Mouse (Mus musculus) v-Abl transformed pro-B cells (cell line): ENCODE measurements at regions not wholly inside any gene's neighbourhood (a gene's known extent, or its start where the extent isn't known, plus 50 kb on each side); places are given as distances from the start of the nearest gene placed in this dataset.

ENCODE experiments used
- in situ Hi-C, 2 experiments: fragments of 400-800 bp; cut with MboI; formaldehyde crosslinking; loops; one replicate each; pipeline ENCODE4 v1.15.1; 2025; ENCODE audit not compliant: unreplicated experiment in 2 of 2

DNA sequence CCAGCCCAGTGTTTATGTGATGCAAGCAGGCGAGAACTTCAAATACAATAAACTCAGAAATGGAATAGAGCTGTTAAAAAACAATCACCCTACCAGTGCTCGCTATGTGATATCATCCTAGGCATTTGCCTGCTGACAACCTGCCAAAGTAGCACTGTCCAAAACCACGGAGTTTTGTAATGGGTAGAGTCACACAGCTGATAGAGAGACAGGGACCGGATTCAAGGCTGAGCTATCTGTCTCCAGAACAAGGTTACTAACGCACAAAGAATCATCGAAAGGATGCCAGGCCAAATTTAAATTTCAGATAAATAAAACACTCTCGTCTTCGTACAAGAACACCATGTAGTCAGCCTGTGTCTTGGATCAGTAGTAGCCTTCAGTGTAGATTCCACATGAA, 121.7 kb upstream of the Dynlrb2 start:
- in situ Hi-C loops = no loop called here

DNA sequence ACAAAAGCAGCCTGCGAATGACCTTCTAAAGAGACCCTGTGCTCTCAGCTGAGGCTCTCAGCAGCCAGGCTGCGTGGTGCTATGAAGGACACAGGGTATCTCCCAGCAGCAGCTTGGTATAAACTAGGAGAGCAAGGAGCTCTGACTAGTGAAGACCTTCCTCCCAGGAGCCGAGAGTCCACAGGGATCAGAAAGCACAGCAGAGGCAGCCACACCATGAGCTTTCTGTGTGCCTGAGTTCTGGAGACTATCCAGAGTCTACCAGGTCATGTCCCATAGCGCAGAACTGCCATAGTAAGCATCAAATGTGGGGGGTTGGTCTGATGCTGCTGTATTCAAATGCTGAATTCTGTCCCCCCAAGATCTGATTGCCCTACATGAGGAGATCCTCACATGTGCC, 124.2 kb upstream of the Dynlrb2 start:
- in situ Hi-C loops = no loop called here

DNA sequence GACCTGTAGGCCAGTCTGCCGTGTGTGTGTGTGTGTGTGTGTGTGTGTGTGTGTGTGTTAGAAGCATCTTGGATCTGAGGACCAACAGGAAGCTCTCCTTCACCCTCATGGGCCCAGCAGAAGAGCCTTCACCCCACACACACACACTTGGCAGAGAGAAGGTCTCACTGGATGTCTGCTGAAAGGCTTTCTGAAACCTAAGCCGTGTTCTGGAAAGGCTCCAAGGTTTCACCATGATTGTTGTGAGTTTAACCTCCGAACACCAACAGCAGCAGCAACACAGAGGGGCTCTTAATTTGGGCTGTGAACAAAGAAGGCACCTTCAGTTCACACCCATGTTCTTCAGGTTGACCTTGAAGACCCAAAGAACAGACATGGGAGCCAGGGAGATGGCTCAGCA, 124.9 kb upstream of the Dynlrb2 start:
- in situ Hi-C loops = no loop called here

DNA sequence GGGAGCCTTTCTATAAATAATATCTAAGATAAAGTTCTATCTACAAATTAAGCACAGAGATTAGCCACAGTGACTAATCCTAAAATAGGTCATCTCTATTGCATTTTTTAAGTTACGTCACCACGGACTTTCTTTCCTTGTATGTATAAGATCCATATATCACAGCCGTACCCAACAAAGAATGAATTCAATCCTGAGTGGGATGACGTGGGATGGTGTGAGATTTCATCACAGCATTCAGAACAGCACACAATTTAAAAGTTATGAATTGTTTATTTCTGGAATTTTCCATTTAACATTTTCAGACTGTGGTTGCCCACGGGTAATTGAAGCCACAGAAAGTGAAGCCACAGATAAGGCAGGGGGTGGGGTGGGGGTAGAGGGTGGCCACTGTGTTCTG, 129.0 kb upstream of the Dynlrb2 start:
- in situ Hi-C loops = no loop called here

DNA sequence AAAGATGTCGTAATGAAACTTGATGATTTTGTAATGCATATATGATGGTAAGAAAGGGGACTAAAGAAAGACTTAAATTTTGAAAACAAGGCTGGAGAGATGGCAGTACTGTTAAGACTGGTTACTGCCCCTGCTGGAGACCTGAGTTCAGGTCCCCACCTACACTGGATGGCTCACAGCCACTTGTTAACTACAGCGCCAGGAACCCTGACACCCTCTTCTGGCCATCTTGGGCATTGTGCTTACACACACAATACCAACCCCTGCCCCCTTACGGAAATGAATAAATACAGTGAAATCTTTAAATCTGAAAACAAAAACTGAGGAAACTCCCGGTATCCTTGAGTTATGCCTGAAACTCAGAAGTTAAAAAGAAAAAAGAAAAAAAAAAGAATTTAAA, 131.7 kb upstream of the Dynlrb2 start:
- in situ Hi-C loops = no loop called here

DNA sequence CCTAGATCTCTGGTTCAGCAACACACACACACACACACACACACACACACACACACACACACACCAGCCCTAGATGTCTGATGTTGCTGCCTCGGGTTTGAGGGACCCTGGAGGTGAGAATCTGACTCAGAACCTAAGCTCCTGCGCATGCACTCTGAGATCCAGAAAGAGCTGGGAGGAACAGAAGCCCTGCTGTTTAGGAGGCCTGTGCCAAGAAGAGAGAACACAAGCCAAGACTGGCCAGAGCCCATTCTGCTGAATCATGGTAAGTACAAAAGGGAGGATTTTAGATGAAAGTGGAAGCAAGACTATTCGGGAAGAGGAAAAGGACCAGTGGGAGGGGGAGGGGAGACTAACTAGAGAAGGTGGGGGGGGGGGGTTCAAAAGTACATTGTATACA, 132.2 kb upstream of the Dynlrb2 start:
- in situ Hi-C loops = no loop called here

DNA sequence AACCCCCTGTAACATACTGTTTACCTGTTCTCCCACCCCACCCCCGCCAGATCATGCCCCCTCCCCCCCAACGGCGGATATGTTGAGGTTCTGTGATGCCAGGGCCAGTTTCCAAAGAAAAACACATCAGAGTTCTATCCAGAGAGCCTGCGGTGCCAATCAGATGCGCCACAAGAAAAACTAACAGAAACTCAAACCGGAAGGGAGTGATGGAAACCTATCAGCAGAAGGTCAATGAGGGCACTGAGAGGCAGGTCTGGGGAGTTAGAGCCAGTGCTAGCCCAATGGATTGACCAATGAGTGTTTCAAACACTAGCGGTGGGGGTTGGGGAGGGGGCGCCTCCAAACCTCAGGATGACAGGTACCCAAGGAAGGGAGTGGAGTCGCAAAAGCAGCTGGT, 132.7 kb upstream of the Dynlrb2 start:
- in situ Hi-C loops = no loop called here

DNA sequence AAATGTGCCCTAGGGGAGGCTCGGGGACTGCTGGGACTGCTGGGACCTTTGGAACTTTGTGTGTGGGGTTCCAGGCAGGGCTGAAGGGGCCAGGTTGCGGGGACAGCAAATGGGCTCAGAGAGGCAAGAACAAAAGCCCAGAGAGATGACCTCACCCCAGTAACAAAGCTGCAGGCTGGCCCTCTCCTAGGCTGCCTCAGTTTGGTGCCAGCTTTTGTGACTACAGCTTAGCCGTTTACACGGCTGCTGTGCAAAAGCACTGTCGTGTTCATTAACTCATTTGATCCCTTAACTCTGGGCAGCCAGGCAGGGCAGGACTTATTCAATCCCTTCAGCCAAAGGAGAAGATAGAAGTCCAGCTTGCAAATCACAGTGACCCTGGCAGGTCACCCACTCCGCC, 137.3 kb upstream of the Dynlrb2 start:
- in situ Hi-C loops = no loop called here

DNA sequence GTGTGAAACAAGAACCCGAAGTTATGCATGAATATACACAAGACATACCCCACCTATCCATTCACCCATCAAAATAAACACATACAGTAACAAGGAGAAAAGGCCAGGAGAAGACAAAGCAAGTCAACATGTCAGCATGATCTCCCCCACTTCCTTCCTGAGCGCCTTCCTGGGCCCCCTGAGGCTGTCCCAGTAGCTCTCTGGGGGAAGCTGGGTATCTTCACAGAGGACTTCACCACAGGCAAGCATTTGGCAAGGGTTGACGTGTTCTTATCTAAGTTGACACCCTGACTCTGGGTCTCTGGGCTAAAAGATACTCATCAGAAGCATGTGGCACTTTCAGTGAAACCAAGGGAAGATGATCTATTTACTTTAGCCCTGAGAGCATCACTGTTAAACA, 138.1 kb upstream of the Dynlrb2 start:
- in situ Hi-C loops = no loop called here

DNA sequence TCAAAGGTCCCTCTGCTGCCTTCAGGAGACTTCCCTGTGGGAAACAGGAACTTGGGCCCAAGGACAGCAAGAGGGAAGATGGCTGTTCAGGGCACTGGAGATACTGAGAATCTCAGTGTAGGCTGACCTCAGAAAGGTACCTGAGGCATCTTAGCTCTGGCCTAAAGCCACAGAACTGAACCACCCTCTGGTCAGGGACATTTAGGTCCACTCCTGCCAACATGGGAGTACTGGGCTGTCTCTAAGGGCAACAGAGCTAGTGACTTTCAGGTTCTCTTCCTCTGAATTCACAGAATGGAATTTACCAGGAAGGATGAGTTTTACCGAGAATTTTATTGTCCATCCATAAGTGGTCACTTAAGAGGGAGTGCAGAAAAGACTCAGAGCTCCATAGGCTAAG, 140.0 kb upstream of the Dynlrb2 start:
- in situ Hi-C loops = no loop called here

DNA sequence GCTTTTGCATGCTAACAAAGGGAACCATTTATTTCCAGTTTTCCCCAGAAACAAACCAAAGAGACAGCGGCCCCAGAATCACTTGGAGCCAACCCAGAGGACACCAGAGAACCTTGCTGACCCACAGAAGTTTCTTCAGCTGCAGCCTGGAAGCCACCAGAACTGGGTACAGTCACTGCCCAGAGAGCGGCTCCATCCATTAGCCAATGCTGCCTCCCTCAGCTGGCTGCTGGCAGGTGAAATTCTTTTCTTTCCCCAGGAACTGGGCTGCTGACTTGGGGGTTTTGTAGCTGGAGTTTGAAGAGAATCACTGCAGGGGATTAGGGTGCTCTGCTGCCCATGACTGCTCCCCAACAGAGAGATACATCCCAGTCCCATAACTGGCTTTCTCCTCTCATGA, 140.6 kb upstream of the Dynlrb2 start:
- in situ Hi-C loops = no loop called here

DNA sequence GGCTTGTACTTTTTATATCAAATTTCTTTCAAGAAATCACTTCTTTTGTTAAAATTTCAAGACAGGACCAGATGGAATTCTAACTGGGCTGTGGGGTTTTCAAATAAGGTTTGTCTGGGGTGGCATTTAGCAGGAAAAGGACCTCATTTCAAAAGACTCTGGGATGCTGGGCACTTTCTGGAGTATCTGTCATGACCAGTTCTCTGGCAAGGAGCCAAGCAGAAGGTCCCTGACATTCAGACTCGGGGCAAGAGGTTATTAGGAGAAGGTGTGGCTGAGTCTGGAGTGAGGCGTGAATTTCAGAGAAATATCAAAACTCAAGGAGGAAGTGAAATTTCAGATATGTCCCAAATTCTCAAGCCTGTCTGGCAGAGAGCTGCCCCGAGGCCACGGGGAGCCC, 142.4 kb upstream of the Dynlrb2 start:
- in situ Hi-C loops = no loop called here

DNA sequence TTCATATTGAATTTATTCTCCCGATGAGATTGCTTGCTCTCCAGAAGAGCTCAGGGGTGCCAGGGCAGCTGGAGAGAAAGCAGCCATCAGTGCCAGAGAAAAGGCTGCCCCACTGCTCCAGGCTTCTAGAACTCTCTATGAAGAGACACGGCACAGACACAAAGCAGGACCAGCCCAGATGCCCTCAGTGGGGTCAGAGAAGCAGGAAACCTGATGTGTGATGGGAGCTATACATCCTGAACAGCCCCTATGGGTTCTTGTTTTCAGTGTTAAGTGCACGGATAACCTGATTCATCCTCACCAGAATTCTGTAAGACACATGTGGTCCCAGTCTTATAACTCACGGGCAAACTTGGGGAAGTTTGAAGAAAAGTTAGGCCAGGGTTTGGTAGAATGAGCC, 145.0 kb upstream of the Dynlrb2 start:
- in situ Hi-C loops = no loop called here

DNA sequence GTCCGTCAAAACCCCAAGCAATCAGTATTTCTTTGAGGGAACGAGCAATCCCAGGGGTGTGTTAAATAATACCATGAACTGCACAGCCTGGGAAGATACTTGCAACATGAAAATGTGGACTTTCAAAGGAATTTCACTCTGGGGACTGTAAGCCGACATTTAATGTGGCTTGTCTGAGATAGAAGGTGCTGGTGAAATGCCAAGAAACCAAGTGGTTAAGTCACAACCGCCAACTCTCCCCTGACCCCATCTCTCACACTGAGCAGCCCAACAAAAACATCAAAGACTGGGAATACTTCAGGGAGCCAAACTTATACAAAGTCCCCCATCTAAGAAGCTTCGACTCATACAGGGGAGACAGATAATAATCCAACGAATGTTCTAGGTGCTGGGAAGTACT, 150.0 kb upstream of the Dynlrb2 start:
- in situ Hi-C loops = no loop called here

DNA sequence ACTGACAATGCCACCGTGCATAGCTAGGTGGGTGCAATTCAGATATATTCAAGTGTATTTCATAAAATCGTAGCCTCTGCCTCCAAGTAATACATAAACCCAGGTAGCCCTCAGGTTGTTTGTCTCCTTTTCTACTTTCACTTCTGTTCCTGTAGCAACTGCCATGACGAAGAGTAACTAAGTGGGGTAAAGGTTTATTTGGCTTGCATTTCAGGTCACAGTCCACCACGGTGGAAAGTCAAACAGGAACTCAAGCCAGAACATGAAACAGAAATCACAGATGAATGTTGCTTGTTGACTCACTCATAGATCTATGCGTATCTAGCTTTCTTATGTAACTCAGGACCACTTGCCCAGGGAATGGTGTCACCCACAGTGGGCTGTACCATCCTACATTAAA, 150.9 kb upstream of the Dynlrb2 start:
- in situ Hi-C loops = no loop called here

DNA sequence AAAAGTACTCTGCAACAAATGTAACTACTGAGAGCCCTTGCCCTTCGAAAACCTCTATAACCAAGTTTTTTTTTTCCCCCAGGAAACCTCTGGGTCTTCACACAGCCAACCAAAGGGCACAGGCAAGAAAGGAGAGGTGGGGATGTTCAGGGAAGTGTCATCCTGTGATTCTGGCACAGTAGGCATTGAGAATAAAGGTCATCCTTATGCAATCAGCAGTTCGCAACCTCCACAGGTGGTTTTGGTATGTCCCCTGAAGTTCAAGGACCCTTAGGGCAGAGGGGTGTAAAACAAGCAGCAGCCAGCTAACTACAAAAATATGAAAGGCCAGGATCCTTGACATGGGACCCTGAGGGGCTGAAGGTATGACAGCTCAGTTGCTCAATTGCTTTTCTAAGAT, 152.1 kb upstream of the Dynlrb2 start:
- in situ Hi-C loops = no loop called here

DNA sequence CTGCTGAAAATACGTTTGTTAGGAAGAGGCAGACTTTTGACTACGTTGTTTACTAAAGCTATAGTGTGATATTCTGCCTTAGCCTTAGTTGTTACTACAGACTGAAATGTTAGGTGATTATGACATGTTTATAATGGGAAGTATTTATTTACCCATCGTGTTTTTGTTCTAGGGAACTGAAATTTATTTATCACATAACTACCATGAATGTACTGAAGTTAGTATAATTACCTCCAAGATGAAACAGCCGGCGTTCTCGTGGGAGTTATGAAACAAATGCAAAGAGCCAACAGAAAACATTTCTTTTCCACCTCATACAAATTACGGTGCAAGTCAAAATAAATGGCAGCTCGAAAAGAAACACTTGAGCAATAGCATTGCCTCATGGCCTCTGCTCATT, 155.8 kb upstream of the Dynlrb2 start:
- in situ Hi-C loops = no loop called here

DNA sequence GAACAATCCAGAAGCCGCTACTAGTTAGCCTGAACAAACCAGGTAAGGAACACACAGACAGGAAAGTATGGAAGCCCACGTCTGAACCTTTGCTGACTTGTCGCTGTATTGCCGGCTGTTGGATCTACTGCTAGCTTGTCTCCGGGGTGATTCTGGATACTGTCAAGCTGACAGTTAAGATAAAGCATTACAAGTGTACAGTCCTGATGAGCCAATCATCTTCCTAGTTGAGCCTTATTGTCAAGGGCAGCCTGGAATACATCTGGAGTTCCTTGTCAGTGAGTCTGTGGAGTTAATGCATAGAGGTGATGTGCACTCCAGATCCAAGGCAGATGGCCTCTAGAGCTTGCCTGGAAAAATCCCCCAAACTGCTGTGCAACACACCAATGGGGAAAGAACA, 157.8 kb upstream of the Dynlrb2 start:
- in situ Hi-C loops = no loop called here

DNA sequence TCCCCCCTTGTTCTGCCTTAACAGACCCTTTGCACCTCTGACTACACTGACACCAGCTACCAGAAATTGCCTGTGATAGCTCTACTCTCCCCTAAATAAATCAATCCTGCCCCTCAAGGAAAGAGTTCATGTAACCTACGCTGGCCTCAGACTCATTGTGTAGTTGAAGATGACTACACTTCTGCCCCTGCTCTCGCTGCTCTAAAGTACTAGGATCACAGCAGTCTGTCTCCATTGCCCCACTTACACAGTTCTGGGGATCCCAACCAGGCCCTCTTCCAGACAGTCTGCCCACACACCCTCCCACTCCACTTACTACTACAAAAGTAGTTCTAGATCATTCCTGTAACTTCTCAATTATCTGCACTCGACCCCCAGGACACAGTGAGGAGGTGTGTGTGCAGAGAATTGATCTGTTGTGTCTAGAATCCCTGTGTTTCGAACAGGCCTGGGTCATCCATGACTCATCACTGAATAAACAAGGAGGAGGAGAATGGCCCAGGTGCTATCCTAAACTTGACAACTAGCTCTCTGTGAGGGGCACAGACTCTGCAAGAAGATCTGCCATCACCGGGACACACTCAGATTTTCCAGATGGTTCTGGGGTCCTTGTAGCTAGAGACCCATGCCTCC, 160.1 kb upstream of the Dynlrb2 start:
- in situ Hi-C loops = no loop called here

DNA sequence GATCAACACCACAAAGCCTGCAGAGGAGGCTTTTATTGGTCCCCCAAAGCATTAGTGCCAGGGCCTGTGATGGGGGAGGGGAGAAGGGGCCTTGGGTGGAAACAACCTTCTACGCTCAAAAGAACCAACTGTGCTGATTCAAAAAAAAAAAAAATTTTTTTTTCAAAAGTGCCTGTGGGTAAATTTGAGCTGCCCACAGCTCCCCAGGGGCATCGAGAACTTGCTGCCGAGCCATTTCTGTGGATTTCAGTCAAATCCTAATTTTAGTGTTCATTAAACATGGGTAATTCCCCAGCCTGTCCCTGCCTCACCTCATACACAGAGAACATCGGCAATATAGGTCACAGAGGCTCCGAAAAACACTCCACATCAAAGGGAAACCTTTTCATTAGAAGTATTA, 161.2 kb upstream of the Dynlrb2 start:
- in situ Hi-C loops = no loop called here

DNA sequence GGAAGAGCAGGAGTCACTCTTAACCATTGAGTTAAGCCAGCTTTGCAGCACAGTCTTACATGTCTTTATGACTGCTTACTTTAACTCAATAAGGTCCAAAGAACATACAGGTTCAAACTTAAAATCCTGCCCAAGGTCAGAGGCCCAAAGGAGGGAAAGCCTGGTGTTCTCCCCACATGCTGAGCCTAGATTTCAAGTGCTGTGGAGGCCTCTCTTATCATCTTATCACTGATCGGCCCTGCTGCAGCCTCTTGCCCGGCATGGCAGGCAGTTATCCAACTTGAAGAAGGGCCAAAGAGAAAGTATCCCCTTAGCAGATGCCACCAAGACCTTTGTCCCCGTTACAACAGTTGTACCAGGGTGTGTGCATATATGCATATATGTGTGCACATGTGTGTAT, 170.0 kb upstream of the Dynlrb2 start:
- in situ Hi-C loops = no loop called here

DNA sequence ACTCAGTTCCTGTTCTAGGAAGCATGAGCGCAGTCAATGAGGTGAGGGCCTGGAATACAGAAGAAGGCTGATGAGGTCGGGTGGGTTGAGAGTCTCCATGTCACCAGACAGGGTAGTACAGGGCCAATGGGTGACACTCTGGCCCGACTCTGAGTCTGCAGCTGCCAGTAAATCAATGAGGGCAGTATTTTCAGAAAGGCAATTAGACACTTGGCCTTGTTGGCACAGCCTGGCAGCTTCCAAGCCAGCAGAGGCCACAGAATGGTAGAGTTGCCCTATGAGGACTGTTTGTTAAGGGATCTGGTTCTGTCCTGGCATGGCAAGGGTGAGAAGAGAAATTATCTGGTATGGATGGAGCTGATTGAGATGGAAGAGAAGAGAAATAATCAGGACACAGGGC, 170.7 kb upstream of the Dynlrb2 start:
- in situ Hi-C loops = no loop called here

DNA sequence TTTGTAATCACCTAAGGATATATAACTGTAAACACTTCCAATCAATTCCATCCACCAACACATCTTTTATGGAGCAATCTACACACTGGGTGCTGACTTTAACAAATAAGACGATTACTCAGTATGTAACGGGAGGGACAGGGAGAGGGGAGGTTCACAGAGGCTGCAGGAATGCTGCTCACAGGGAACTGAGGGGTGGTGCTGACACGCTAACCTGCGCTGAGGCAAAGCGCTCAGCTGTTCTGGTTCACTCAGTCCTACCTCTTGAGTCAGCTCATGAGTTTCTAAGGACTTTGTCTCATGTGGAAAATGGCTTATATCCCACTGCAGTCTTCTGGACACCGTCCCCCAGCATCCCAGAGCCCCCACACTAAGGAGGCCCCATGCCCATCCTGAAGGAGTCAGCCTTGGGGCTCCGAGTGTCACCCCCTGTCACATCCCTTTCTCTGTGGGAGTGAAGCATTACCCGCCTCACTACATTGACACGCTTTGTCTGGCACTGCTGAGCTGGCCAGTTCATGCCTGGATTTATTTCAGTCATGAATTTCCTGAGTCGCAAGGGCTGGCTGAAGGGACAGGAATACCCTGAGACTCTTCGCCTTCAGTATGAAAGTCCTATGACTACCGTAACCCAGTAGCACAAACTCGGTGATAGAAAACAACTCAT, 184.6 kb upstream of the Dynlrb2 start:
- in situ Hi-C loops = no loop called here
